Mouse (Mus musculus) embryonic facial prominence, embryonic 12.5 days (tissue): ENCODE measurements around the gene Dnajc16. TPM values are rescaled to one million over a fixed set of nuclear protein-coding genes. Genes with fewer than 3 reads are reported as not detected.

Source experiments
- ATAC-seq: fragments of 200-750 bp; cut with Nextera tagmentation; 2 replicates; pipeline ENCODE4 v1.8.0; 2017; ENCODE audit not compliant: insufficient number of reproducible peaks, insufficient read depth, low FRiP score, low TSS enrichment
- H3K27ac ChIP-seq: fragments of 300-500 bp; sonication (generic); 2 replicates; pipeline ENCODE4 v1.5.1; 2016; ENCODE audit warnings: mild to moderate bottlenecking
- H3K27me3 ChIP-seq: fragments of 300-500 bp; sonication (generic); 2 replicates; pipeline ENCODE4 v1.6.1; 2016; ENCODE audit warnings: mild to moderate bottlenecking, moderate library complexity
- H3K36me3 ChIP-seq: fragments of 300-500 bp; sonication (generic); 2 replicates; pipeline ENCODE4 v1.6.1; 2016; ENCODE audit warnings: mild to moderate bottlenecking
- H3K4me1 ChIP-seq: fragments of 300-500 bp; sonication (generic); 2 replicates; pipeline ENCODE4 v1.6.1; 2016
- H3K4me2 ChIP-seq: fragments of 300-500 bp; sonication (generic); replicated peaks from 2 replicates; pipeline ENCODE4 v1.6.1; 2016; ENCODE audit warnings: mild to moderate bottlenecking, moderate library complexity
- H3K4me3 ChIP-seq: fragments of 300-500 bp; sonication (generic); 2 replicates; pipeline ENCODE4 v1.5.1; 2016; ENCODE audit warnings: mild to moderate bottlenecking
- H3K9ac ChIP-seq: fragments of 300-500 bp; sonication (generic); 2 replicates; pipeline ENCODE4 v1.6.1; 2016; ENCODE audit warnings: mild to moderate bottlenecking, moderate library complexity
- H3K9me3 ChIP-seq: fragments of 300-500 bp; sonication (generic); 2 replicates; pipeline ENCODE4 v1.6.1; 2016; ENCODE audit warnings: mild to moderate bottlenecking, moderate library complexity
- WGBS: fragments of 180-500 bp; shearing (Covaris S2); methylation state at CpG from one replicate; pipeline ENCODE4 v1.1.7; 2016; 5-methylcytosine and 5-hydroxymethylcytosine counted together
- polyA plus RNA-seq: library from polyadenylated mRNA; unstranded; fragments of >200 nt; fragmentation: Nextera tagmentation; extraction: Ambion mirVana; gene quantifications from 2 replicates; pipeline ENCODE4 v1.2.1, GENCODE M21; 2016

Dnajc16 gene
- polyA plus RNA-seq, 1 experiment from 2014 or later = 4.7 TPM

DNA sequence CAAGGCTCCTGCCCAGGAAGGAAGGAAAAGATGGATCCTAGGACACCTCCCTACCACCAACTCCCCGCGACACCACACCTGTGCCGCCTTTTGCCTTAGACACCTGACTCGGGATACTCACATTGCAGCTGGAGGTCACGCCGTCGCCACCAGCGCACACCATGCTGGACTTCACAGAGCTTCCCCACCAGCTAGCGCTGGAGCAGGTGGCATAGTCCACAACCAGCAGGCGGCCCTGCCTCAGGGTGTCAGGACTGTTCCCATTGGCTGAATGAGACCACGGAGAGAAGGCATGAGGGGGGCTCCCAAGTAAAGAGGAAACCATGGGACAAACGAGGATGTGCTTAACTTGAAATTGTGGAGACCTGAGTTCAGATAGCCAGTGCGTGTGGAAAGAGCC is 28.1 kb upstream of the Dnajc16 start:
- no peak overlapping the region for H3K4me2 ChIP-seq
- H3K27me3 ChIP-seq = no peaks in the 10 kb centered on the region
- WGBS = 89% methylated on average over 13 of the region's 13 CpGs
- peaks cover 12% of the 10 kb centered on the region; the same call in 1 of the 2 replicates for H3K36me3 ChIP-seq
- H3K4me3 ChIP-seq = no peak overlapping the region
- no peak for ATAC-seq
- no peak overlapping the region for H3K27ac ChIP-seq
- no peaks in the 10 kb centered on the region for H3K9me3 ChIP-seq
- no peaks in the 10 kb centered on the region for H3K4me1 ChIP-seq
- no peak overlapping the region for H3K9ac ChIP-seq

DNA sequence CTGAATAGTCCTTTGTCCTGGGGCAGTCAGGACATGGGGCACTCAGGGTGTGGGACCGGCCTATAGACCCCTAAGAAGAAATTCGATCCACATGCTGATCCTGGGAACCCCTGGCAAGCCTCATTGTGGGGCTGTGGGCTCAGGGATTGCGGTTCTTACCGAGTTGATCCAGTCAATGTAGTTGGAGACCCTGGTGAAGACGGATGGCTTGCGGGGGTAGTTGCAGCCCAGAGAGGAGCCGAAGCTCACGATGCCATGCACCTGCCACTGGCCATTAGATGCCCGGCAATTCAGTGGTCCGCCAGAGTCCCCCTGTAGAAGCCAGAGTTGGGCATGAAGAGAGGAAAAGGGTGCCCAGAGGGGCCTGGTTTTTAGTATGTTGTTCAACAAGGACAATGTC is 27.0 kb upstream of the Dnajc16 start:
- no peak for ATAC-seq
- no peaks in the 10 kb centered on the region for H3K4me1 ChIP-seq

GRCm38 (mm10) chr4:141816776-141817655 is 26.3 kb upstream of the Dnajc16 start:
- no peaks in the 10 kb centered on the region for H3K4me1 ChIP-seq
- no peak overlapping the region for H3K9ac ChIP-seq
- no peak overlapping the region for H3K4me2 ChIP-seq
- H3K27me3 ChIP-seq = no peaks in the 10 kb centered on the region
- no peak overlapping the region for H3K4me3 ChIP-seq
- H3K27ac ChIP-seq = no peak overlapping the region
- H3K36me3 ChIP-seq = peaks cover 26% of the 10 kb centered on the region
- no peaks in the 10 kb centered on the region for H3K9me3 ChIP-seq
- WGBS = 55% methylated on average over 14 of the region's 14 CpGs
- ATAC-seq = no peak

More for the DNA sequence above, 27.0 kb upstream of the Dnajc16 start:
- Histone ChIP-seq H3K27ac (no peak overlapping the region), H3K27me3 (no peaks in the 10 kb centered on the region), H3K36me3 (peaks cover 22% of the 10 kb centered on the region; the same call in 1 of the 2 replicates), H3K4me3 (no peak overlapping the region), H3K4me2 (no peak overlapping the region), H3K9me3 (no peaks in the 10 kb centered on the region), H3K9ac (no peak overlapping the region)
- 62% methylated on average over 10 of the region's 10 CpGs for WGBS

GRCm38 (mm10) chr4:141816267-141816666 is 25.5 kb upstream of the Dnajc16 start:
- H3K4me1 ChIP-seq = no peaks in the 10 kb centered on the region
- H3K4me3 ChIP-seq = no peak overlapping the region
- WGBS = 88% methylated on average over 7 of the region's 7 CpGs
- H3K9me3 ChIP-seq = no peaks in the 10 kb centered on the region
- H3K36me3 ChIP-seq = peaks cover 34% of the 10 kb centered on the region
- no peak for ATAC-seq
- H3K9ac ChIP-seq = no peak overlapping the region
- no peak overlapping the region for H3K4me2 ChIP-seq
- H3K27ac ChIP-seq = no peak overlapping the region
- H3K27me3 ChIP-seq = no peaks in the 10 kb centered on the region

DNA sequence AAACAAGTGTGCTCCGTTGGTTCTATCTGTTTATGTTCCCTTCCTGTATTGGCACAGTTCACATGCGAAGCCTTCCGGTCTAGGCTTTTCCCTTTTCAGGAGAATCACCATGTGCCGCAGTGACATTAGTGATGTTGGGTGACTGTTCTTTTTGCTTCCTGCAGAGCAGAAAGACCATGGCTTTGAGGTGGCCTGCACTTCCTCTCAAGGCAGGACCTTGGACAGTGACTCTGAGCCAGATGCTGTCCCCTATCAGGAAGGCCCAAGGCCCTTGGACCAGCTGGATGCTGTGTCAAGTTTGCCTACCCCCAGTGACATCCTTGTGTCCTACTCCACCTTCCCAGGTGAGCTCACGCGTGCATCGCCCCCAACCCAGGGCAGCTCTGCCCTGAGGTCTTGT is 20.6 kb upstream of the Dnajc16 start:
- Histone ChIP-seq H3K9me3 (no peaks in the 10 kb centered on the region), H3K4me3 (no peak overlapping the region), H3K4me2 (no peak overlapping the region), H3K9ac (no peak overlapping the region), H3K27me3 (no peaks in the 10 kb centered on the region), H3K4me1 (no peaks in the 10 kb centered on the region), H3K27ac (no peak overlapping the region), H3K36me3 (peaks cover 70% of the 10 kb centered on the region)
- 97% methylated on average over 7 of the region's 7 CpGs for WGBS
- ATAC-seq = no peak

GRCm38 (mm10) chr4:141810975-141811374 is 20.2 kb upstream of the Dnajc16 start:
- Histone ChIP-seq H3K9me3 (no peaks in the 10 kb centered on the region), H3K4me3 (no peak overlapping the region), H3K4me1 (no peaks in the 10 kb centered on the region), H3K27ac (no peak overlapping the region), H3K4me2 (no peak overlapping the region), H3K9ac (no peak overlapping the region), H3K27me3 (no peaks in the 10 kb centered on the region), H3K36me3 (peaks cover 74% of the 10 kb centered on the region)
- ATAC-seq = no peak
- 95% methylated on average over 2 of the region's 2 CpGs for WGBS

GRCm38 (mm10) chr4:141809850-141810464 is 19.2 kb upstream of the Dnajc16 start:
- Histone ChIP-seq H3K9ac (no peak overlapping the region), H3K4me2 (no peak overlapping the region), H3K27me3 (no peaks in the 10 kb centered on the region), H3K27ac (no peak overlapping the region), H3K4me1 (no peaks in the 10 kb centered on the region), H3K4me3 (no peak overlapping the region), H3K9me3 (no peaks in the 10 kb centered on the region), H3K36me3 (peaks cover 80% of the 10 kb centered on the region)
- 81% methylated on average over 8 of the region's 8 CpGs for WGBS
- ATAC-seq = no peak

DNA sequence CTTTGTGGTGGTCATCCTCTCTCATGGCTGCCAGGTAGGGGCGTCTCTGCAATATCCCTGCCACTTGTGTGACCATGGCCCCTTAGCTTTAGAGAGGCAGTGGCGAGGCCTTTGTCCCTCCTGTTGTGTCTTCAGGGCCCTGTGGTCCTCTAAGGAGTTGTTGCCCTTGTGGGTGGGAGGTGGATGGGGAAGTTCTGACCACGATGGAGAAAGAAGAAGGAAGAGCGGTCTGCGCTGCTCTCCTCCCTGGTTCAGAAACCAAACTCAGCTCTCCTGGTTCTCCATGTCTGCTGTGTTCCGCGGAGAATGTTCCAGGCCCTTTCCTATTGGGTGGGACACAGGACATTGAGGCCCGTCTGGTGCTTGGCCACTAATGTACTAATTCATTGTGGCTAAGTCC is 15.2 kb upstream of the Dnajc16 start:
- no peak overlapping the region for H3K27ac ChIP-seq
- no peak overlapping the region; the same call in 1 of the 2 replicates for H3K9ac ChIP-seq
- no peaks in the 10 kb centered on the region for H3K4me1 ChIP-seq
- H3K9me3 ChIP-seq = no peaks in the 10 kb centered on the region
- WGBS = 95% methylated on average over 8 of the region's 8 CpGs
- ATAC-seq = no peak
- peaks cover 65% of the 10 kb centered on the region for H3K36me3 ChIP-seq
- H3K27me3 ChIP-seq = no peaks in the 10 kb centered on the region
- H3K4me3 ChIP-seq = no peak overlapping the region
- no peak overlapping the region for H3K4me2 ChIP-seq

DNA sequence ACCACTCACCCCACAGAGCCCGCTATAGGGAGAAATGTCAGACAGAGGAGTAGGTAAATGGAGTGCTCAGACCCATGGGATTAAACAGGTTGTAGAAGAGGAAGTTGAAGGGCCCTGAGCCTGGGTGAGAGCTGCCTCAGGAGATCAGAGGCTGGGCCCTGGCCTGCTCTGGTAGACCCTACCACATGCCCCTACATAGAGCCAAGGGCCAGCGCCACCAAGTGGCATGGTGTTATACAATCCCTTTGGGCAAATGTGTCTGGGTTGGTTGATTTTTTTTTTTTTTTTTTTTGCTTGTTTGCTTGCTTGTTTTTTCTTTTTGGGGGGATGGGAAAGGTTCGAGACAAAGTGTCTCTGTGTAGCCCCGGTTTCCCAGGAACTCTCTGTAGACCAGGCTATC is 13.4 kb upstream of the Dnajc16 start:
- no peaks in the 10 kb centered on the region for H3K9me3 ChIP-seq
- H3K4me3 ChIP-seq = no peak overlapping the region
- WGBS = 84% methylated on average over 4 of the region's 4 CpGs
- H3K4me2 ChIP-seq = no peak overlapping the region
- no peak for ATAC-seq
- H3K36me3 ChIP-seq = peaks cover 51% of the 10 kb centered on the region
- no peaks in the 10 kb centered on the region for H3K27me3 ChIP-seq
- no peak overlapping the region for H3K27ac ChIP-seq
- no peaks in the 10 kb centered on the region for H3K4me1 ChIP-seq
- no peak overlapping the region for H3K9ac ChIP-seq

DNA sequence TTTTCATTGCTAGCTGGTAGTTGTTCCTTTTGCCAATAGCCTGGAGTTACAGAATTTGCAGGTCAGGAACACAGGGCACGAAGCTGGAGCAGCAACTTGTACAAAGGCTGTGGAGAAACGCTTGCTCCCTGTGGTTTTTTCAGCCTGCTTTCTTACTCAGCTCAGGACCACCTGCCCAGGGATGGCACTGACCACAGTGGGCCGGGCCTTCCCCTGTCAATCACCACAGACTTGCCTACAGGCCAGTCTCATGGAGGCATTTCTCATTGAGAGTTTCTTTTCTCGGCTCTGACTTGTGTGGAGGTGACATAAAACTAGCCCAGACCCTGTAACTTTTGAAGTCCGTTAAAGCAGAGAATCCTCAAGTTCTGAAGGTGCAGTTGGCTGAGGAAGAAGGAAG is 6.8 kb upstream of the Dnajc16 start:
- Histone ChIP-seq H3K4me2 (no peak overlapping the region), H3K4me1 (peaks cover 13% of the 10 kb centered on the region), H3K9me3 (no peaks in the 10 kb centered on the region), H3K36me3 (0 out of 2 replicates have a peak, but pooled peaks cover 18% of the 10 kb centered on the region), H3K9ac (no peak overlapping the region), H3K4me3 (no peak overlapping the region), H3K27ac (no peak overlapping the region), H3K27me3 (no peaks in the 10 kb centered on the region)
- 92% methylated on average over 5 of the region's 5 CpGs for WGBS
- ATAC-seq = no peak

- 77% methylated on average over 4 of the region's 4 CpGs for WGBS
- no peaks in the 10 kb centered on the region for H3K9me3 ChIP-seq
Observed at GRCm38 (mm10) chr4:141796954-141797353, 6.2 kb upstream of the Dnajc16 start.

DNA sequence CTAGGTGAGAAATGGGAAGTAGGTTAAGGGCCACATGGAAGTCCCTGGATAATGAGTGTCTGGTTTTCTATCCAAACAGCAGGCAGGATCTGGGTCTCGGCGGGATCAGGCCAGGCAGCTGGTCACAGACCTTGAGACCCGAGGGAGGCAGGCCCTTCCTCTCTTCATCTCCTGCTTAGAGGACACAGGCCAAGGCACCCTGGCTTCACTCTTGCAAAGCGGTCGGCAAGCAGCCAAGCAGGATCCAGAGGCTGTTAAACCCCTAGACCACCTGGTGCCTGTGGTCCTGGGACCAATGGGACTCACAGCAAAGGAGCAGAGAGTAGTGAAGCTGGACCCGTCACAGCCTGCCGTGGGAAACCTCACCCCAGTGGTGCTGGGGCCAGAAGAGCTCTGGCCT is 5.6 kb upstream of the Dnajc16 start:
- H3K9me3 ChIP-seq = no peaks in the 10 kb centered on the region
- H3K36me3 ChIP-seq = 0 out of 2 replicates have a peak, but pooled peaks cover 18% of the 10 kb centered on the region
- H3K4me3 ChIP-seq = no peak overlapping the region
- H3K9ac ChIP-seq = no peak overlapping the region
- H3K27me3 ChIP-seq = no peaks in the 10 kb centered on the region
- no peak overlapping the region for H3K27ac ChIP-seq
- H3K4me1 ChIP-seq = peaks cover 13% of the 10 kb centered on the region
- no peak overlapping the region for H3K4me2 ChIP-seq
- WGBS = 86% methylated on average over 7 of the region's 7 CpGs
- ATAC-seq = no peak

More at GRCm38 (mm10) chr4:141796954-141797353, 6.2 kb upstream of the Dnajc16 start:
- Histone ChIP-seq H3K9ac (no peak overlapping the region), H3K4me2 (no peak overlapping the region), H3K36me3 (0 out of 2 replicates have a peak, but pooled peaks cover 18% of the 10 kb centered on the region), H3K27ac (no peak overlapping the region), H3K4me3 (no peak overlapping the region), H3K4me1 (peaks cover 13% of the 10 kb centered on the region), H3K27me3 (no peaks in the 10 kb centered on the region)
- no peak for ATAC-seq
